Mouse (Mus musculus): ENCODE data around the gene Tctex1d4. TPM values are rescaled to one million over a fixed set of nuclear protein-coding genes. Genes with fewer than 3 reads are reported as not detected.

Tctex1d4 gene
- polyA plus RNA-seq, 1 experiment from 2014 or later = not detected

- 78% methylated on average over 6 of the region's 6 CpGs for WGBS
- no peak overlapping the region for H3K27ac ChIP-seq (ENCODE audit: low read depth, low read length)
Measured at GRCm38 (mm10) chr4:117131198-117131597, 4.6 kb downstream of the Tctex1d4 start.

DNA sequence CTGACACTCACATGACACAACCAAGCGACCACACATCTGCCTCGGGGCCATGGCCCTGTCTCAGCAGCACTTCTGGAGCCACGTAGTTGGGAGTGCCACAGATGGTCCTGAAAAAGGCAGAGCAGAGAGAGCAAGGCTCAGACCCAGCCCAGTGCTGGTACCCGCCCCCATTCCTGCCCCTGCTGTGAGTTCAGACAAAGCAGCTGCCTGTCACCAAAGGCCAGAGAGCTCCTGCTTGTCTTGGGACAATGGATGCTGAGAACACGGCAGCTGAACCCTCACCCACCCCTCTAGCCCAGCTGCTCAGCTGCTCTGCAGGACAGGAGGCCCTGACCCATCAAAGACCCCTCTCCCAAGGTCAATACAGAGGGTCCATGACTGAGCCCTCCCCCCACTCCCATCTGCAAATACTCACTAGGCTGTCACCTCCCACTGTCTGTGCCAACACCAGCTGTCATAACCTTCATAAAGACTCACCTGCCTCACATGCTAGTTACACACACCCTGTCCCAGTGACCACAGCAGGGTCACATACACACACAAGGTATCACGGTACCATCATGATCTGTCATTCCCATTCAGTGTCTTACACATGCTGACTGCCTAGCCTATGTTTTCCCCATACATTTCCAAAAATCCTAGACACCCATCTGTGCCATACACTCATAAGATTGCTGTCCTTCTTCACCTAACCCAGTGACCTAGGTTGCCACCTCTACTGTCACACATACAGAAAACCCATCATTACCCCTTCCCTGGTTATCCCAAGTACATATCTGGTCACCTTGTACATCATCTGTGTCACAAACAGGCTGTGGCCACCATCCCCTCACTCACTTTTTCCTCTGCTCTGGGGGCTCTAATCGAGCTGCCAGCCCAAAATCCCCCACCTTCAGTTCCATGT lies 5.5 kb downstream of the Tctex1d4 start:
- ATAC-seq (replicated peaks; ENCODE audit: low FRiP score) (no peak), DNase-seq (ENCODE audit: low spot score) (no peak)
- 37% methylated on average over 7 of the region's 7 CpGs for WGBS
- H3K4me1 ChIP-seq (replicated peaks; ENCODE audit: control insufficient read depth, insufficient read depth, low read length) = peaks cover 23% of the 10 kb centered on the region
- peak overlapping the region; percentile 100 for H3K4me2 ChIP-seq
- H3K27ac ChIP-seq (ENCODE audit: low read depth, low read length) = no peak overlapping the region
- no peaks in the 10 kb centered on the region for H3K9me3 ChIP-seq (ENCODE audit: control insufficient read depth, low read length)
- H3K4me3 ChIP-seq (ENCODE audit: low read depth, low read length) = peak overlapping the region; percentile 88
- H3K9ac ChIP-seq (ENCODE audit: low read depth, low read length) = no peak overlapping the region
- peaks cover 21% of the 10 kb centered on the region for H3K27me3 ChIP-seq (replicated peaks; ENCODE audit: control insufficient read depth, insufficient read depth, low read length)
- H3K36me3 ChIP-seq (ENCODE audit: control insufficient read depth, insufficient read depth, low read length) = peaks cover 7% of the 10 kb centered on the region; the same call in 1 of the 2 replicates

More at GRCm38 (mm10) chr4:117131198-117131597, 4.6 kb downstream of the Tctex1d4 start:
- Histone ChIP-seq H3K27me3 (replicated peaks; ENCODE audit: control insufficient read depth, insufficient read depth, low read length) (peaks cover 21% of the 10 kb centered on the region), H3K4me2 (no peak overlapping the region), H3K9me3 (ENCODE audit: control insufficient read depth, low read length) (no peaks in the 10 kb centered on the region), H3K9ac (ENCODE audit: low read depth, low read length) (no peak overlapping the region), H3K4me3 (ENCODE audit: low read depth, low read length) (no peak overlapping the region), H3K36me3 (ENCODE audit: control insufficient read depth, insufficient read depth, low read length) (peaks cover 7% of the 10 kb centered on the region; the same call in 1 of the 2 replicates), H3K4me1 (replicated peaks; ENCODE audit: control insufficient read depth, insufficient read depth, low read length) (peaks cover 22% of the 10 kb centered on the region)
- no peak for DNase-seq (ENCODE audit: low spot score)
- ATAC-seq (replicated peaks; ENCODE audit: low FRiP score) = no peak

GRCm38 (mm10) chr4:117132794-117133143 lies 6.2 kb downstream of the Tctex1d4 start:
- Histone ChIP-seq H3K27ac (ENCODE audit: low read depth, low read length) (no peak overlapping the region), H3K4me3 (ENCODE audit: low read depth, low read length) (peak overlapping the region; percentile 88), H3K9ac (ENCODE audit: low read depth, low read length) (no peak overlapping the region), H3K4me1 (replicated peaks; ENCODE audit: control insufficient read depth, insufficient read depth, low read length) (peaks cover 23% of the 10 kb centered on the region), H3K27me3 (replicated peaks; ENCODE audit: control insufficient read depth, insufficient read depth, low read length) (peaks cover 21% of the 10 kb centered on the region), H3K36me3 (ENCODE audit: control insufficient read depth, insufficient read depth, low read length) (peaks cover 7% of the 10 kb centered on the region; the same call in 1 of the 2 replicates), H3K9me3 (ENCODE audit: control insufficient read depth, low read length) (no peaks in the 10 kb centered on the region), H3K4me2 (peak overlapping the region; percentile 100)
- DNase-seq (ENCODE audit: low spot score) (no peak), ATAC-seq (replicated peaks; ENCODE audit: low FRiP score) (no peak)
- 22% methylated on average over 11 of the region's 11 CpGs for WGBS

- Histone ChIP-seq H3K4me3 (ENCODE audit: low read depth, low read length) (peak overlapping the region; percentile 88), H3K4me2 (peak overlapping the region; percentile 100), H3K9me3 (ENCODE audit: control insufficient read depth, low read length) (no peaks in the 10 kb centered on the region), H3K4me1 (replicated peaks; ENCODE audit: control insufficient read depth, insufficient read depth, low read length) (peaks cover 23% of the 10 kb centered on the region), H3K27ac (ENCODE audit: low read depth, low read length) (peak overlapping the region; percentile 45; the same call in 1 of the 2 replicates), H3K36me3 (ENCODE audit: control insufficient read depth, insufficient read depth, low read length) (peaks cover 6% of the 10 kb centered on the region; the same call in 1 of the 2 replicates), H3K9ac (ENCODE audit: low read depth, low read length) (peak overlapping the region; percentile 87), H3K27me3 (replicated peaks; ENCODE audit: control insufficient read depth, insufficient read depth, low read length) (peaks cover 21% of the 10 kb centered on the region)
- peak; percentile 56 for DNase-seq (ENCODE audit: low spot score)
- peak; percentile 6; the same call in 1 of the 2 replicates for ATAC-seq (replicated peaks; ENCODE audit: low FRiP score)
- under 1% methylated on average over 42 of the region's 42 CpGs for WGBS
Measured at GRCm38 (mm10) chr4:117133366-117133796, 6.8 kb downstream of the Tctex1d4 start.

DNA sequence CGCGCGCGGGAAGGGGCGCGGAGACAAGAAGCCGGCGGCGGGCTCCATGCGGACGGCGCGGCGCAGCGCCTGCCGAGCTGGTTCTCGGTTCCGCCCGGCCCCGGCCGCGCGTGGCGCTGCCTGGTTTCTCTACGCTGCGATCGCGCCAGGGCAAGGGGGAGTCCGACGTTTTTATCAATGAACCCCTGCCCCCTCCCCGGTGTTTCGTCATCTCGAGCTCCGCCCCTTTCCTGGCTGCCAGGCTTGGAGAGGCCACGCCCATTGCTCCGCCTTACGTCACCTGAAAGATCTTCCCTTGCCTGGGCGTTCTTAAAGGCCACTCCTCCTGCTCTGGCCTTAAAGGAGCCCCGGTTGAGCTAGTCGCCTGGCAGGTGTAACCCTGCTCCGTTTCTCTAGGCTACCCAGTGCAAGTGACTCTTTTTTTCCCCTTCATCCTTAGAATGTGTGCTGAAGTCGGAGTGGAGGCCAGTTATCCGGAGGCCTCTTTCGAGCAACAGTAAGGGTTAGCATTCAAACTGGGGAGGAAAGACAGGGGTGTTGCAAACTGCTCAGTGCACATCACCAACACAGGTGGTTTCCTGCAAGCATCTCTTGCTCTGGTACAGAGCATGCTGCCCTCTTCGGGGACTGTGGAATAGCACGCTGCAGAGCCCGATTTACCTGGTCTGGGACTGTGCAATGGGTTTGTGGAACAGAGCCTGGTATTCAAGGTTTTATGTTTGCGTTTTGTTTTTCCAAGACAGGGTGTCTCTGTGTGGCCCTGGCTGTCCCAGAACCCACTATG lies 7.4 kb downstream of the Tctex1d4 start, which contains the start of gene Plk3:
Gene Plk3 (minus strand): TSS at position 147 of the 784 bp plus-strand sequence.
- peaks cover 21% of the 10 kb centered on the region for H3K27me3 ChIP-seq (replicated peaks; ENCODE audit: control insufficient read depth, insufficient read depth, low read length)
- DNase-seq (ENCODE audit: low spot score) = peak; percentile 98
- peak within 1 kb of the TSS; percentile 88 for H3K4me3 ChIP-seq (ENCODE audit: low read depth, low read length)
- peaks cover 4% of the 10 kb centered on the region; the same call in 1 of the 2 replicates for H3K36me3 ChIP-seq (ENCODE audit: control insufficient read depth, insufficient read depth, low read length)
- H3K4me1 ChIP-seq (replicated peaks; ENCODE audit: control insufficient read depth, insufficient read depth, low read length) = peaks cover 26% of the 10 kb centered on the region
- H3K9me3 ChIP-seq (ENCODE audit: control insufficient read depth, low read length) = no peaks in the 10 kb centered on the region
- H3K4me2 ChIP-seq = peak within 1 kb of the TSS; percentile 100
- ATAC-seq (replicated peaks; ENCODE audit: low FRiP score) = peak; percentile 85
- 2% methylated on average over 48 of the region's 48 CpGs for WGBS
- peak within 1 kb of the TSS; percentile 87 for H3K9ac ChIP-seq (ENCODE audit: low read depth, low read length)
- peak within 1 kb of the TSS; percentile 45; the same call in 1 of the 2 replicates for H3K27ac ChIP-seq (ENCODE audit: low read depth, low read length)

DNA sequence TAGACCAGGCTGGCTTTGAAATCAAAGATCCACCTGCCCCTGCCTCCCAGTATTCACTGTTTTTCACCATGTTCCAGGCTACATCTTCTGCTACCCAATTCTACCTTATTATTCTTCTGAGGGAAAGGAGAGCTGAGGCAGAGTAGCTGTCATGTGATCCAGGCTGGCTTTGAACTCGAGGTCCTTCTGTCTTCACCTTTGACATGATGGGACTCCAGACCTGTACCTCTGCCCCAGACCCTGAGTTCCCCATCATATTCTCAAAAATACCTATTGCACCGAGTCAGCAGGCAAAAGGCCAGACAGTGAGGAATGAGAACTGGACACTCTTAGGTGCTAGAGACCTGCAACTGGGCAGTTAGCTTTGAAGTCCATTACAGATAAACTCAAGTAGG lies 8.0 kb downstream of the Tctex1d4 start:
- Histone ChIP-seq H3K27ac (ENCODE audit: low read depth, low read length) (no peak overlapping the region), H3K4me2 (peak overlapping the region; percentile 100), H3K4me3 (ENCODE audit: low read depth, low read length) (peak overlapping the region; percentile 88; the same call in 1 of the 2 replicates), H3K4me1 (replicated peaks; ENCODE audit: control insufficient read depth, insufficient read depth, low read length) (peaks cover 27% of the 10 kb centered on the region), H3K27me3 (replicated peaks; ENCODE audit: control insufficient read depth, insufficient read depth, low read length) (peaks cover 21% of the 10 kb centered on the region), H3K9me3 (ENCODE audit: control insufficient read depth, low read length) (no peaks in the 10 kb centered on the region), H3K36me3 (ENCODE audit: control insufficient read depth, insufficient read depth, low read length) (peaks cover 4% of the 10 kb centered on the region; the same call in 1 of the 2 replicates), H3K9ac (ENCODE audit: low read depth, low read length) (no peak overlapping the region)
- ATAC-seq (replicated peaks; ENCODE audit: low FRiP score) = no peak
- DNase-seq (ENCODE audit: low spot score) = no peak
- WGBS = 40% methylated on average over 2 of the region's 2 CpGs

- ATAC-seq (replicated peaks; ENCODE audit: low FRiP score) (peak; percentile 64), DNase-seq (ENCODE audit: low spot score) (no peak)
- peaks cover 21% of the 10 kb centered on the region for H3K27me3 ChIP-seq (replicated peaks; ENCODE audit: control insufficient read depth, insufficient read depth, low read length)
- H3K36me3 ChIP-seq (ENCODE audit: control insufficient read depth, insufficient read depth, low read length) = no peaks in the 10 kb centered on the region
- peaks cover 27% of the 10 kb centered on the region for H3K4me1 ChIP-seq (replicated peaks; ENCODE audit: control insufficient read depth, insufficient read depth, low read length)
- H3K4me2 ChIP-seq = peak overlapping the region; percentile 53
- 18% methylated on average over 8 of the region's 8 CpGs for WGBS
- H3K9me3 ChIP-seq (ENCODE audit: control insufficient read depth, low read length) = no peaks in the 10 kb centered on the region
- H3K4me3 ChIP-seq (ENCODE audit: low read depth, low read length) = 0 out of 2 replicates have a peak overlapping the region, but pooled peaks have one; percentile 15
- peak overlapping the region; percentile 56; the same call in 1 of the 2 replicates for H3K9ac ChIP-seq (ENCODE audit: low read depth, low read length)
- peak overlapping the region; percentile 73 for H3K27ac ChIP-seq (ENCODE audit: low read depth, low read length)
Measured at GRCm38 (mm10) chr4:117136034-117136433, 9.4 kb downstream of the Tctex1d4 start.

All from liver, embryonic 11.5 days (tissue).